In the genomic region with DNA sequence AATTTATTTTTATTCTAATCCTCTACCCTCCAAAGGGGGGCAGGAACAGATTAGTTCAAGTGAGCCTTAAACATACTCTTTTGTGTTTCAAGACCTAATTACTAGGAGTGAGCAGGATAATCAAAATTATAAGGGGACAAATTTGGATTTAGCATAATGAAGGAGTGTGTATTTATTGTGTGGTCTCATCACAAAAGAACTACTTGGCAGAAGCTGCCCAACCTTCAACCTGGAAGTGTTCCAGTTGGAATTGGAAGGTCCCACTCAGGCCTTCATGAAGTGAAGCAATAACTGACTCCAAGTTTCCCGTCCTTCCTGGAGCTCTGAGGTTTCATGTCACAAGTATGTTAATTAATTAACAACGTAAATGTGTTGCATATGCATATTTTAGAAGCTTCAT, we compare ENCODE assay signal across 14 mouse cellular contexts.
DNase-seq lines count a peak whose midpoint lies in the region; ATAC-seq and TF ChIP-seq lines count a peak whose summit lies in the region.
"Had no signal": no experiment of that assay in that cellular context is flagged by ENCODE, and none has a peak within 500 bp of the region (broad histone marks: within the 10 kb centered on the region; RNA-seq: fewer than 3 reads in every experiment).

No protein-coding gene starts in this region.

- no peak for TF ChIP-seq CTCF in kidney, adult 2 months (conservative IDR thresholded peaks at IDR 0.05; ENCODE audit: insufficient read depth, insufficient read length, low read depth, low read length)

- H3K27me3 ChIP-seq in forebrain, embryonic 13.5 days, result no peaks in the 10 kb centered on the region
- H3K27me3 ChIP-seq in forebrain, embryonic 15.5 days, result no peaks in the 10 kb centered on the region
- no peaks in the 10 kb centered on the region for H3K27me3 ChIP-seq in kidney, adult 2 months (replicated peaks; ENCODE audit: control insufficient read depth, insufficient read depth, low read length)
- H3K27me3 ChIP-seq: embryonic facial prominence, embryonic 13.5 days; limb, embryonic 15.5 days; lung, embryonic 15.5 days had no signal

- DNase-seq in kidney, postnatal 14 days, result peak; percentile 2
- DNase-seq in kidney, adult 2 months, result no peak
- peak; percentile 50 for DNase-seq in adrenal gland, adult 8-10 months
- DNase-seq in frontal cortex, postnatal 25 days (ENCODE audit: low spot score in 2 of 2), result no peak
- DNase-seq: cerebellum, adult 18-20 months; gastrocnemius, postnatal 36 days; kidney, adult 9 months; right cerebral cortex, postnatal 25 days had no signal

- no peaks in the 10 kb centered on the region for H3K4me1 ChIP-seq in forebrain, embryonic 13.5 days
- 0 out of 2 replicates have a peak, but pooled peaks cover 3% of the 10 kb centered on the region for H3K4me1 ChIP-seq in forebrain, embryonic 15.5 days
- H3K4me1 ChIP-seq in kidney, adult 2 months (ENCODE audit: control insufficient read depth, insufficient read depth, low read length), result no peaks in the 10 kb centered on the region
- no peaks in the 10 kb centered on the region; the same call in 1 of the 2 replicates for H3K4me1 ChIP-seq in brown adipose tissue, adult 24 weeks (ENCODE audit: control insufficient read depth, insufficient read depth, insufficient read length, low read length)
- H3K4me1 ChIP-seq: embryonic facial prominence, embryonic 13.5 days; limb, embryonic 15.5 days; lung, embryonic 15.5 days had no signal

- H3K9me3 ChIP-seq in forebrain, embryonic 13.5 days (replicated peaks), result no peaks in the 10 kb centered on the region
- no peaks in the 10 kb centered on the region for H3K9me3 ChIP-seq in forebrain, embryonic 15.5 days
- H3K9me3 ChIP-seq: embryonic facial prominence, embryonic 13.5 days; limb, embryonic 15.5 days; lung, embryonic 15.5 days had no signal

- no peak for TF ChIP-seq POLR2A in kidney, adult 2 months (IDR thresholded peaks at IDR 0.05; ENCODE audit: low read depth, low read length)

- no peak overlapping the region for H3K4me3 ChIP-seq in forebrain, embryonic 13.5 days
- no peak overlapping the region for H3K4me3 ChIP-seq in forebrain, embryonic 15.5 days
- no peak overlapping the region for H3K4me3 ChIP-seq in kidney, adult 2 months (ENCODE audit: insufficient read depth, low read depth, low read length)
- no peak overlapping the region for H3K4me3 ChIP-seq in brown adipose tissue, adult 24 weeks (ENCODE audit: insufficient read depth, low read depth, low read length)
- H3K4me3 ChIP-seq: embryonic facial prominence, embryonic 13.5 days; limb, embryonic 15.5 days; lung, embryonic 15.5 days had no signal

- H3K27ac ChIP-seq in forebrain, embryonic 13.5 days, result no peak overlapping the region
- H3K27ac ChIP-seq in forebrain, embryonic 15.5 days (replicated peaks), result no peak overlapping the region
- H3K27ac ChIP-seq in kidney, adult 2 months (ENCODE audit: insufficient read depth, low read depth, low read length), result no peak overlapping the region
- H3K27ac ChIP-seq in brown adipose tissue, adult 24 weeks (replicated peaks; ENCODE audit: low read depth, low read length), result peak overlapping the region; percentile 73
- H3K27ac ChIP-seq: embryonic facial prominence, embryonic 13.5 days; limb, embryonic 15.5 days; lung, embryonic 15.5 days had no signal

- no peak overlapping the region for H3K9ac ChIP-seq in forebrain, embryonic 13.5 days
- no peak overlapping the region for H3K9ac ChIP-seq in forebrain, embryonic 15.5 days (replicated peaks)
- H3K9ac ChIP-seq: embryonic facial prominence, embryonic 13.5 days; limb, embryonic 15.5 days; lung, embryonic 15.5 days had no signal

- no peak overlapping the region for H3K4me2 ChIP-seq in forebrain, embryonic 13.5 days
- no peak overlapping the region for H3K4me2 ChIP-seq in forebrain, embryonic 15.5 days (replicated peaks)
- H3K4me2 ChIP-seq: embryonic facial prominence, embryonic 13.5 days; limb, embryonic 15.5 days; lung, embryonic 15.5 days had no signal

- WGBS in forebrain, embryonic 13.5 days, result 47% methylated on average over 2 of the region's 2 CpGs
- 44% methylated on average over 2 of the region's 2 CpGs for WGBS in forebrain, embryonic 15.5 days
- WGBS in kidney, adult 2 months, result 47% methylated on average over 2 of the region's 2 CpGs

- peak; percentile 45; the same call in 1 of the 2 replicates for ATAC-seq in forebrain, embryonic 13.5 days
- ATAC-seq in forebrain, embryonic 15.5 days (replicated peaks), result no peak

- H3K36me3 ChIP-seq in forebrain, embryonic 13.5 days (ENCODE audit: poor library complexity, severe bottlenecking), result no peaks in the 10 kb centered on the region
- no peaks in the 10 kb centered on the region for H3K36me3 ChIP-seq in forebrain, embryonic 15.5 days
- H3K36me3 ChIP-seq in kidney, adult 2 months (ENCODE audit: control insufficient read depth, insufficient read depth, low read length), result no peaks in the 10 kb centered on the region
- H3K36me3 ChIP-seq: embryonic facial prominence, embryonic 13.5 days; limb, embryonic 15.5 days; lung, embryonic 15.5 days had no signal

Comparison
In these comparisons a context has a peak if more than half of its experiments do, and no peak if none do; other contexts are left out.
1. DNase-seq: peak in kidney, postnatal 14 days (single experiment) and adrenal gland, adult 8-10 months (single experiment); none in kidney, adult 2 months (single experiment) and frontal cortex, postnatal 25 days (0 of 2).